Mouse (Mus musculus) E14TG2a.4 (cell line): ENCODE results near the gene Neurod6.

Source experiments
- H3K27me3 ChIP-seq: 2 replicates; pipeline ENCODE4 v1.6.1; 2014; ENCODE audit warnings: low read length, control low read depth; ENCODE audit not compliant: insufficient read depth
- H3K36me3 ChIP-seq: 2 replicates; pipeline ENCODE4 v1.6.1; 2014; ENCODE audit warnings: low read length, control low read depth; ENCODE audit not compliant: insufficient read depth
- H3K4me1 ChIP-seq: replicated peaks from 2 replicates; pipeline ENCODE4 v1.6.1; 2014; ENCODE audit warnings: low read depth, low read length, control low read depth
- H3K4me3 ChIP-seq: replicated peaks from 2 replicates; pipeline ENCODE4 v1.5.1; 2014; ENCODE audit warnings: mild to moderate bottlenecking, low read length
- H3K9me3 ChIP-seq: 2 replicates; pipeline ENCODE4 v1.6.1; 2014; ENCODE audit warnings: low read length, control low read depth
- CTCF ChIP-seq: conservative IDR thresholded peaks from 2 replicates; pipeline ENCODE4 v1.5.1; 2014; ENCODE audit warnings: low read length
- NANOG ChIP-seq: IDR thresholded peaks from 2 replicates; pipeline ENCODE4 v1.6.1; 2014; ENCODE audit warnings: borderline replicate concordance, low read length, mixed read lengths
- POU5F1 ChIP-seq: IDR thresholded peaks from 2 replicates; pipeline ENCODE4 v1.6.1; 2014; ENCODE audit warnings: low read length, borderline replicate concordance

Gene Neurod6

DNA sequence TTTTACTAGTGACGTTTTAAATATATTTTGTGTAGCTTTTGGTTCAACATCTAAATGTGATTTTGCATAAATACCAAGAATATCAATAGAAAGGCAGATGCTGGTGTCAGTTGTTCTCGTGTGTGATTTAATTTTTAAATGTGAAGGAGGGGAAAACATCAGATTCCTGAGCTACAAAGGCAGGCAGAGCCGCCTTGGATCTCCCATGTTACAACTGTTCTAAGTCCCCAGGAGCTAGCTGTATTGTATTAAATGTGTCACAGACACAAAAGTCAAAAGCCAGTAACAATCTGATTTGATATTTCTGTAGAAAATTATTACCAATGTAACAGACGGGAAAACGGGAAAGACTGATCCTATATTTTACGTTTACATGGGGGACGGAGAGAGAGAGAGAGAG lies 1.8 kb upstream of the Neurod6 start:
- 0 out of 2 replicates have a peak, but pooled peaks cover 5% of the 10 kb centered on the region for H3K27me3 ChIP-seq
- no peak overlapping the region for H3K4me3 ChIP-seq
- no peaks in the 10 kb centered on the region for H3K36me3 ChIP-seq
- H3K9me3 ChIP-seq = no peaks in the 10 kb centered on the region
- TF ChIP-seq CTCF (no peak), NANOG (no peak), POU5F1 (no peak)
- peaks cover 6% of the 10 kb centered on the region; the same call in 1 of the 2 replicates for H3K4me1 ChIP-seq

DNA sequence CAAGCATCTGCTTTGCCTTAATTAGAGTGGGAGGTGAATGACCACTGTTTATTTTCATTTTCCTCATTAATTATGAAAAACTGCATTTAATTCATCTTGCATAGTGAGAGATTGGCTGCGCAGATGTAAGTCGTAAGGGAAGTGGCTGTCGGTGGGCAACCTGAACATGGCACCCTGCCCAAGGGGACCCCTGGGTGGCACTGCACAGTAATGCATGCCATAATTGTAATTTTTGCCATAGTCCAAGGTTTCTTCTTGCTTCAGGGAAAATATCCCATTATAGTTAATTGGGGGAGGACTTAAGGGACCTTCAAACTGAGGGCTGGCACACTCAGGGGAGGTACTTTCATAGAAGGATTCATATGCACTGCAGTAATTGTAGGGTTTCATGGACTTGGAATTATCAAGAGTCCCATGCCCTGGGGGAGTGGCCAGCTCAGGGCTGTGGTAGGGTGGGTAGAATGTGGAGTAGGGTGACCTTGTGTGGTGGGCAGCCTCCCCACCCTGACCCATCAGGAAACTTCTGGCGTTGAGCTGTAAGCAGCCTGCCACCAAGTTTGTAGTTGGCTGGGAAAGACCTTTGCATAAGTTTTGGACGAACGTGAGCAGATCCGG lies 2.4 kb downstream of the Neurod6 start:
- Histone ChIP-seq H3K36me3 (no peaks in the 10 kb centered on the region), H3K9me3 (no peaks in the 10 kb centered on the region), H3K4me1 (peaks cover 6% of the 10 kb centered on the region), H3K4me3 (no peak overlapping the region), H3K27me3 (peaks cover 24% of the 10 kb centered on the region)
- TF ChIP-seq CTCF (no peak), NANOG (no peak), POU5F1 (no peak)

DNA sequence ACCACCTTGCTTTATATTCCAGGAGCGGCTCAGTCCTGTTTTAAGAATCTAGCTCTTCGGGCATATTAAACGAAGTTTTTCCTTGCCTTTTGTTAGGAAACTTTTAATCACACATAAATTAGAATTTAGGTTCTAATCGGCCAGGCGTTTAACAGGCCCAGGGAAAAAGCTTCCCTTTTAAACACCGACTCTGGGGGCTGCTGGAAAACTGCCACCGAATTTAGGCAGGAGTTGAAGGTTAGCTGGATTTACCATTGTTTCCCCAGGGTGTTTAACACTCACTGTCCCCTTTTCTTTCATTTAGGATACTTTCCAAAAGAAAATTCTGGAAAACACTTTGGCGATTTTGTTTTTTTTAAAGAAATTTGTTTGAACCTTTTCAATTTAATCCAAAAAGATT lies 3.7 kb downstream of the Neurod6 start:
- peaks cover 6% of the 10 kb centered on the region for H3K4me1 ChIP-seq
- no peaks in the 10 kb centered on the region for H3K36me3 ChIP-seq
- peaks cover 24% of the 10 kb centered on the region for H3K27me3 ChIP-seq
- no peaks in the 10 kb centered on the region for H3K9me3 ChIP-seq
- peak overlapping the region; percentile 71 for H3K4me3 ChIP-seq
- TF ChIP-seq POU5F1 (no peak), CTCF (no peak), NANOG (no peak)

DNA sequence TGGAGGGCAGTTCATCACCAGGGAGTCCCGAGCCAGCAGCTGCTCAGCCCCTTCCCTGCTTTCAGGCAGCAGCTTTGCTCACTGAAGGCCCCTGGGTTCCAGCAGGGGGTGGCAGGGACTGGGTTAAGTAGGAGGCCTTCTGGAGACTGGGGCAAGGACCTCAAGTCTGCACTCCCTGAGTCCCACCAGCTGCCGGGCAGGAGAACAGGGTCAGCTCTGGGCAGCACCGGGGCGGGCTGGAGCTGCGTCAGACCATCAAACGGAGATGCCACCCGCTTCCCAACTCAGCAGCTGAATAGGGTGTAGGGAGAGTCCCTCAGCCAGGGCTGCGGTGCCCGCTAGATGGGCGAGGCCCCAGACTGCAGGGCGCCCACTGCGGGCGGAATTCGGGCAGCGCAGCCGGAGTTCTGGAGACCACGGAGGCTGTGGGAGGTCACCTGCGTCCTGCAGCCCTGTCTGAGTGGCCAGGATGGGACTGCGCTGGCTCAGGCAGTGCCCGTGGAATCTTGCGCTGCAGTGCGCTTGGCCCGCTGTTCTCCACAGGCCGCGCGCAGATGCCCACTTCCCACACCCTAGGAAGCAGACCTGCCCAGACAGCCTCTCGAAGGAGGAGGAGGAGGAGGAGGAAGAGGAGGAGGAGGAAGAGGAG lies 4.3 kb downstream of the Neurod6 start:
- Histone ChIP-seq H3K4me3 (peak overlapping the region; percentile 71), H3K36me3 (no peaks in the 10 kb centered on the region), H3K27me3 (peaks cover 24% of the 10 kb centered on the region), H3K9me3 (no peaks in the 10 kb centered on the region), H3K4me1 (peaks cover 6% of the 10 kb centered on the region)
- no peak for TF ChIP-seq NANOG
- TF ChIP-seq CTCF = no peak

DNA sequence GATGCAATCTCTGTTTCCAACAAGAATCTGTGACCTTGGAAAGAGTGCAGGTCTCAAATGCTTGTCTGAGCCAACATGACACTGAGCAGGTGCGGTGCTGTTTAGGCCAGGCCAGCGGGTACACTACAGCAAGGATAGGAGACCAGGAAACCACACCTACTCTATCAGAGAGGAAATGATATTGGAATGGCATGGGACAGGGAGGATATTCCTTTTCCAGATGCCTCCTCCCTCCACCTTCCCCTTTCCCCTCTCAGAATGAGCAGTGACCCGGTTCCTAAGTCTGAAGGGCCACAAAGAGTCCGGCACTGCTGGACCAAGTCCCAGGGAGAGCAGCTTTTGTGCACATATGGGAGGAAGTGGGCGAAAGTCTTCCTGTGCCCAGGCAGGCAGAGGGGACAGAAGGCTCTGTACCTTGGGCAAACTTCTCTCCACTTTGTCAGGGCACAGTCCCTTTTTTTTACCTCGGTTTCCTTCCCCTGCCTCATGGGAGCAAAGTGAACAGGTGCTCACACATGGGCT lies 4.9 kb downstream of the Neurod6 start:
- Histone ChIP-seq H3K36me3 (no peaks in the 10 kb centered on the region), H3K9me3 (no peaks in the 10 kb centered on the region), H3K4me3 (peak overlapping the region; percentile 71), H3K4me1 (peaks cover 3% of the 10 kb centered on the region), H3K27me3 (peaks cover 24% of the 10 kb centered on the region)
- no peak for TF ChIP-seq NANOG
- no peak for TF ChIP-seq POU5F1
- TF ChIP-seq CTCF = no peak

DNA sequence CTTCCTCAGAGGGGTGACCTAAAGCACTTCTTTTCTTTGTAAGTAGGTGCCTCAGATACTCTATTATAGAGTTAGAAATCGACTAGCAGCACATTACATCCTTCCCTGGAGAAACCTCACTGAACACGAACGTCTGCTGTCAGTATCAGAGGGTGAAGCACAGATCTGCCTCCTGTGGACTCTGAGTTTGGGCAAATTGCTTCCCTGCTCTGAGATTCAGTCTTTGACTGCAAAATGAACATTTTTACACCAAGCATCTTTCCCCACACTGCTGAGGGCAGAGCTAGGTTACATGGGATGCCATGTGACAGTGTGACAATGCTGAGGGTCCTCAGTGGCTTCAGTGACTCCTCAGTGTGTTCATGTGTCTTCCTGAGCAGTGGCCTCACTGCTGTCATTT lies 13.3 kb downstream of the Neurod6 start:
- H3K9me3 ChIP-seq = no peaks in the 10 kb centered on the region

DNA sequence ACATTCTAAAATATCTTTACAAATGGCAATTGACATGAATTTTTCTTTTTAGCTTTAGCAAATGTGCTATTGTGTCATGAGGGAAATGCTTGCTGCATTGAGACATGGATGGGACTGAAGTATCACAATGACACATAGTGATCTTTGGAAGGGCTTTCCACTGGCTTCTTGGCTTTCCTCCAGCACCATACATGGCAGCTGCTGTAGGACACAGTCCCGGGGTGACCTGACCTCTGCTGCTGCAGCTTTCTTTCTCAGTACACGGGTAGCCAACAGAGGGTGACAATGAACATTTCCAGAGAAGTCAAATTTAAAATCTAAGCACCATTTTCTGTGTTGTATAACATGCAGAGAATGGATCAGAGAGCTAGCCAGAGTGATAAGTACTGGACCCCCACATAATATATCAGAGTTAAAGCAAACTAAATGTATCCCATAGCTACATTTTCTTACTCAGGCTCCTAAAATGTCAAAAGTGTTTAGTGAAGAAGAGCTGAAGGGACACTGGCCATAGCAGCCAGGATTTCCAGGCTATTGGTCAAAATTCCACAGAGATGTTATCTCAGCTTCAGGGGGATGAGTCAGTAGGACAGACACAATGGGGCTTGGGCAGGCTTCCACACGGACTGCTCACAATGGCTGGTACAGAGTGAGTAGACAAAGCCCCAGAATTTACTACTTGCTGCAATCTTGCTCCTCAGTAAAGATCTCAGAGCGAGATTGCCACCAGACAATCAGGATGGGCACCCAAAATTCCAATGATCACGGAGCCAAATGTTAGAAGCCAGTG lies 19.7 kb downstream of the Neurod6 start:
- H3K4me1 ChIP-seq = no peaks in the 10 kb centered on the region

More for the DNA sequence above, 13.3 kb downstream of the Neurod6 start:
- TF ChIP-seq NANOG (no peak), CTCF (no peak), POU5F1 (no peak)
- Histone ChIP-seq H3K4me1 (no peaks in the 10 kb centered on the region), H3K27me3 (no peaks in the 10 kb centered on the region), H3K36me3 (no peaks in the 10 kb centered on the region), H3K4me3 (no peak overlapping the region)

DNA sequence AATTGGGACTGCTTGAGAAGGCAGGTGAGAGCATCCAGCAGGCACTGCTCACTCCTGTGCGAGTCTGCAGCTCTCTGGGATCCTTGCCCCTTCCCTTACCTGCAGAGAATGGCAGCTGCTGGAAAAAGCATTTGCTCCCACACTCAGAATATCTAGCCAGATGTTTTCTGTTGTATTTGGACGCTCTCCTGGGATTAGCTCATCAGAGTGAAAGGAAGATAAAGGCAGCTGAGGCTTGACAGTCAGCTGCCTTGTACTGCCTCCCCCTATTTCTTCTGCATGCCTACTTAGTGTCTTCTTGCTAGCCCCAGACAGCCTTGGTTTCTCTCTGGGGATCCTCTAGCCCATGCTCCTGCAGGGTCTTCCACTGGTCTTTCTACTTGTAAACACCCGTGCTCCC lies 31.1 kb downstream of the Neurod6 start:
- H3K4me1 ChIP-seq = no peaks in the 10 kb centered on the region
- H3K9me3 ChIP-seq = no peaks in the 10 kb centered on the region
- no peaks in the 10 kb centered on the region for H3K36me3 ChIP-seq
- H3K27me3 ChIP-seq = no peaks in the 10 kb centered on the region
- H3K4me3 ChIP-seq = no peak overlapping the region
- TF ChIP-seq POU5F1 = no peak
- no peak for TF ChIP-seq NANOG
- TF ChIP-seq CTCF = no peak

More for the DNA sequence above, 19.7 kb downstream of the Neurod6 start:
- Histone ChIP-seq H3K4me3 (no peak overlapping the region), H3K9me3 (no peaks in the 10 kb centered on the region), H3K27me3 (no peaks in the 10 kb centered on the region), H3K36me3 (no peaks in the 10 kb centered on the region)
- TF ChIP-seq CTCF = no peak
- TF ChIP-seq NANOG = no peak
- no peak for TF ChIP-seq POU5F1
